Mouse (Mus musculus) hindbrain, embryonic 15.5 days (tissue): ENCODE data around the gene Grb2. TPM values are rescaled to one million over a fixed set of nuclear protein-coding genes. Genes with fewer than 3 reads are reported as not detected.
"Not testable (repeated sequence)": the region's sequence is repeated elsewhere in the genome, so short reads cannot be mapped to it uniquely, and the experiment has no call there.

ENCODE experiments used
- ATAC-seq: fragments of 200-750 bp; cut with Nextera tagmentation; 2 replicates; pipeline ENCODE4 v1.8.0; 2017; ENCODE audit warnings: low read depth, moderate number of reproducible peaks, moderate TSS enrichment; ENCODE audit not compliant: low FRiP score
- H3K27ac ChIP-seq: fragments of 300-500 bp; sonication (generic); replicated peaks from 2 replicates; pipeline ENCODE4 v1.5.1; 2015; ENCODE audit warnings: mild to moderate bottlenecking, inconsistent platforms
- H3K27me3 ChIP-seq: fragments of 300-500 bp; sonication (generic); 2 replicates; pipeline ENCODE4 v1.6.1; 2015; ENCODE audit warnings: control low read depth, inconsistent platforms
- H3K36me3 ChIP-seq: fragments of 300-500 bp; sonication (generic); 2 replicates; pipeline ENCODE4 v1.6.1; 2015; ENCODE audit warnings: control low read depth, inconsistent platforms
- H3K4me1 ChIP-seq: fragments of 300-500 bp; sonication (generic); replicated peaks from 2 replicates; pipeline ENCODE4 v1.6.1; 2015; ENCODE audit warnings: control low read depth, inconsistent platforms
- H3K4me2 ChIP-seq: fragments of 300-500 bp; sonication (generic); 2 replicates; pipeline ENCODE4 v1.6.1; 2015; ENCODE audit warnings: moderate library complexity, mild to moderate bottlenecking, inconsistent platforms
- H3K4me3 ChIP-seq: fragments of 300-500 bp; sonication (generic); 2 replicates; pipeline ENCODE4 v1.5.1; 2015; ENCODE audit warnings: mild to moderate bottlenecking, inconsistent platforms
- H3K9ac ChIP-seq: fragments of 300-500 bp; sonication (generic); 2 replicates; pipeline ENCODE4 v1.6.1; 2015; ENCODE audit warnings: inconsistent platforms
- H3K9me3 ChIP-seq: fragments of 300-500 bp; sonication (generic); 2 replicates; pipeline ENCODE4 v1.6.1; 2016; ENCODE audit warnings: control low read depth, inconsistent platforms
- WGBS: fragments of 180-500 bp; shearing (Covaris S2); methylation state at CpG from one replicate; pipeline ENCODE4 v1.1.7; 2015; 5-methylcytosine and 5-hydroxymethylcytosine counted together
- polyA plus RNA-seq: library from polyadenylated mRNA; unstranded; fragments of >200 nt; fragmentation: Nextera tagmentation; extraction: Ambion mirVana; gene quantifications from 2 replicates; pipeline ENCODE4 v1.2.1, GENCODE M21; 2015

Gene Grb2
- polyA plus RNA-seq, 1 experiment from 2014 or later: 190 TPM

GRCm38 (mm10) chr11:115654128-115654527 is 54.3 kb downstream of the Grb2 start:
- H3K4me2 ChIP-seq: no peak overlapping the region
- ATAC-seq: no peak
- no peak overlapping the region for H3K4me3 ChIP-seq
- H3K27ac ChIP-seq: no peak overlapping the region
- no peak overlapping the region for H3K9ac ChIP-seq
- H3K9me3 ChIP-seq: no peaks in the 10 kb centered on the region
- 77% methylated on average over 2 of the region's 2 CpGs for WGBS
- no peaks in the 10 kb centered on the region for H3K27me3 ChIP-seq
- 0 out of 2 replicates have a peak, but pooled peaks cover 11% of the 10 kb centered on the region for H3K36me3 ChIP-seq
- H3K4me1 ChIP-seq: no peaks in the 10 kb centered on the region

GRCm38 (mm10) chr11:115653194-115653593 is 55.2 kb downstream of the Grb2 start:
- H3K4me2 ChIP-seq: no peak overlapping the region
- no peak overlapping the region for H3K4me3 ChIP-seq
- no peaks in the 10 kb centered on the region for H3K9me3 ChIP-seq
- H3K9ac ChIP-seq: no peak overlapping the region
- 91% methylated on average over 3 of the region's 3 CpGs for WGBS
- no peak for ATAC-seq
- peaks cover 11% of the 10 kb centered on the region; the same call in 1 of the 2 replicates for H3K36me3 ChIP-seq
- no peaks in the 10 kb centered on the region for H3K4me1 ChIP-seq
- H3K27ac ChIP-seq: no peak overlapping the region
- no peaks in the 10 kb centered on the region for H3K27me3 ChIP-seq

- H3K9me3 ChIP-seq: no peaks in the 10 kb centered on the region
- H3K9ac ChIP-seq: no peak overlapping the region
- H3K27me3 ChIP-seq: no peaks in the 10 kb centered on the region
- H3K27ac ChIP-seq: no peak overlapping the region
- ATAC-seq: no peak
- peaks cover 11% of the 10 kb centered on the region; the same call in 1 of the 2 replicates for H3K36me3 ChIP-seq
- 89% methylated on average over 3 of the region's 3 CpGs for WGBS
- no peak overlapping the region for H3K4me3 ChIP-seq
- H3K4me2 ChIP-seq: no peak overlapping the region
- no peaks in the 10 kb centered on the region for H3K4me1 ChIP-seq
Measured at GRCm38 (mm10) chr11:115651680-115652079, 56.7 kb downstream of the Grb2 start.

GRCm38 (mm10) chr11:115649706-115650105 is 58.7 kb downstream of the Grb2 start:
- Histone ChIP-seq H3K36me3 (peaks cover 18% of the 10 kb centered on the region; the same call in 1 of the 2 replicates), H3K27ac (peak overlapping the region; percentile 56), H3K9ac (no peak overlapping the region), H3K4me3 (no peak overlapping the region), H3K4me2 (no peak overlapping the region), H3K9me3 (no peaks in the 10 kb centered on the region), H3K27me3 (no peaks in the 10 kb centered on the region), H3K4me1 (no peaks in the 10 kb centered on the region)
- 48% methylated on average over 10 of the region's 10 CpGs for WGBS
- ATAC-seq: no peak

- no peak overlapping the region for H3K4me3 ChIP-seq
- no peak overlapping the region for H3K9ac ChIP-seq
- H3K27ac ChIP-seq: no peak overlapping the region
- H3K9me3 ChIP-seq: no peaks in the 10 kb centered on the region
- no peak overlapping the region for H3K4me2 ChIP-seq
- H3K27me3 ChIP-seq: no peaks in the 10 kb centered on the region
- 67% methylated on average over 6 of the region's 6 CpGs for WGBS
- no peaks in the 10 kb centered on the region for H3K4me1 ChIP-seq
- H3K36me3 ChIP-seq: peaks cover 12% of the 10 kb centered on the region; the same call in 1 of the 2 replicates
- ATAC-seq: no peak
Measured at GRCm38 (mm10) chr11:115647459-115647858, 60.9 kb downstream of the Grb2 start.

- Histone ChIP-seq H3K36me3 (peaks cover 12% of the 10 kb centered on the region; the same call in 1 of the 2 replicates), H3K9ac (no peak overlapping the region), H3K4me3 (no peak overlapping the region), H3K27ac (no peak overlapping the region), H3K9me3 (no peaks in the 10 kb centered on the region), H3K27me3 (no peaks in the 10 kb centered on the region), H3K4me2 (no peak overlapping the region), H3K4me1 (no peaks in the 10 kb centered on the region)
- WGBS: 93% methylated on average over 9 of the region's 9 CpGs
- no peak for ATAC-seq
Measured at GRCm38 (mm10) chr11:115646439-115646838, 62.0 kb downstream of the Grb2 start.

- 91% methylated on average over 14 of the region's 14 CpGs for WGBS
- H3K4me2 ChIP-seq, ATAC-seq, H3K27me3 ChIP-seq, H3K4me3 ChIP-seq, H3K27ac ChIP-seq, H3K9me3 ChIP-seq, H3K4me1 ChIP-seq, H3K9ac ChIP-seq: not testable (repeated sequence)
- H3K36me3 ChIP-seq: peaks cover 12% of the 10 kb centered on the region; the same call in 1 of the 2 replicates
Measured at GRCm38 (mm10) chr11:115645498-115645897, 62.9 kb downstream of the Grb2 start.

- Histone ChIP-seq H3K4me1 (no peaks in the 10 kb centered on the region), H3K9me3 (no peaks in the 10 kb centered on the region), H3K27ac (no peak overlapping the region), H3K9ac (no peak overlapping the region), H3K36me3 (peaks cover 12% of the 10 kb centered on the region; the same call in 1 of the 2 replicates), H3K4me3 (no peak overlapping the region), H3K27me3 (no peaks in the 10 kb centered on the region), H3K4me2 (no peak overlapping the region)
- WGBS: 92% methylated on average over 13 of the region's 13 CpGs
- no peak for ATAC-seq
Measured at GRCm38 (mm10) chr11:115644308-115644707, 64.1 kb downstream of the Grb2 start.

GRCm38 (mm10) chr11:115643265-115643664 is 65.1 kb downstream of the Grb2 start:
- H3K4me3 ChIP-seq: no peak overlapping the region

GRCm38 (mm10) chr11:115642705-115643104 is 65.7 kb downstream of the Grb2 start:
- 96% methylated on average over 2 of the region's 2 CpGs for WGBS
- H3K4me2 ChIP-seq: no peak overlapping the region
- no peak overlapping the region for H3K4me3 ChIP-seq
- ATAC-seq: no peak
- H3K27ac ChIP-seq: no peak overlapping the region
- H3K27me3 ChIP-seq: no peaks in the 10 kb centered on the region
- H3K36me3 ChIP-seq: peaks cover 12% of the 10 kb centered on the region; the same call in 1 of the 2 replicates
- H3K9me3 ChIP-seq: no peaks in the 10 kb centered on the region
- no peak overlapping the region for H3K9ac ChIP-seq
- no peaks in the 10 kb centered on the region for H3K4me1 ChIP-seq

More at GRCm38 (mm10) chr11:115643265-115643664, 65.1 kb downstream of the Grb2 start:
- ATAC-seq: no peak; the same call in 1 of the 2 replicates
- Histone ChIP-seq H3K27me3 (no peaks in the 10 kb centered on the region), H3K4me1 (no peaks in the 10 kb centered on the region), H3K9me3 (no peaks in the 10 kb centered on the region), H3K4me2 (no peak overlapping the region), H3K27ac (no peak overlapping the region), H3K9ac (no peak overlapping the region), H3K36me3 (peaks cover 12% of the 10 kb centered on the region; the same call in 1 of the 2 replicates)
- WGBS: 76% methylated on average over 10 of the region's 10 CpGs

GRCm38 (mm10) chr11:115641664-115642036 is 66.7 kb downstream of the Grb2 start:
- whole genome bisulfite sequencing: 85% methylated on average over 4 of the region's 4 CpGs
- H3K4me3 ChIP-seq: no peak overlapping the region

GRCm38 (mm10) chr11:115640978-115641663 is 67.3 kb downstream of the Grb2 start:
- H3K4me2 ChIP-seq: no peak overlapping the region
- no peak overlapping the region for H3K4me3 ChIP-seq
- no peaks in the 10 kb centered on the region for H3K27me3 ChIP-seq
- H3K9me3 ChIP-seq: no peaks in the 10 kb centered on the region
- H3K27ac ChIP-seq: no peak overlapping the region
- H3K9ac ChIP-seq: no peak overlapping the region
- no peaks in the 10 kb centered on the region for H3K4me1 ChIP-seq
- 63% methylated on average over 14 of the region's 14 CpGs for WGBS
- no peak for ATAC-seq
- 0 out of 2 replicates have a peak, but pooled peaks cover 8% of the 10 kb centered on the region for H3K36me3 ChIP-seq

More at GRCm38 (mm10) chr11:115641664-115642036, 66.7 kb downstream of the Grb2 start:
- H3K27me3 ChIP-seq: no peaks in the 10 kb centered on the region
- no peak overlapping the region for H3K27ac ChIP-seq
- H3K36me3 ChIP-seq: peaks cover 12% of the 10 kb centered on the region; the same call in 1 of the 2 replicates
- H3K9me3 ChIP-seq: no peaks in the 10 kb centered on the region
- no peaks in the 10 kb centered on the region for H3K4me1 ChIP-seq
- no peak overlapping the region for H3K9ac ChIP-seq
- ATAC-seq: no peak
- H3K4me2 ChIP-seq: no peak overlapping the region
